Mouse (Mus musculus): Measurements from ENCODE around the gene Txndc2. TPM values are rescaled to one million over a fixed set of nuclear protein-coding genes. Genes with fewer than 3 reads are reported as not detected.

The Txndc2 gene
- not detected for total RNA-seq (2023)

GRCm38 (mm10) chr17:65641734-65642218 is at the start of gene Txndc2:
Gene Txndc2 (minus strand): TSS chr17:65642168.

GRCm38 (mm10) chr17:65613463-65614412 is 28.2 kb downstream of the Txndc2 start, which contains the start of gene Vapa:
Gene Vapa (minus strand): TSS chr17:65613555.

Other genes with a start within 250 kb of the Txndc2 start
- gene Tmem232, start 101.4 kb downstream of the Txndc2 start, total RNA-seq (2023): not detected
- gene Vapa, start 28.6 kb downstream of the Txndc2 start, total RNA-seq (2023): 10 to 100 TPM; 74.3 to 83.6 TPM
- gene Rab31, start 130.6 kb upstream of the Txndc2 start, total RNA-seq (2023): 1 to 10 TPM; 1.6 to 1.8 TPM
- gene Ppp4r1, start 140.4 kb upstream of the Txndc2 start, total RNA-seq (2023): 10 to 100 TPM; 70.4 to 73.0 TPM
- 10 to 100 TPM; 54.4 to 61.1 TPM for gene Ralbp1, start 243.6 kb upstream of the Txndc2 start, total RNA-seq (2023)